Mouse (Mus musculus) G1E (cell line): Measurements from ENCODE around the gene Adk.

Experiments
- CTCF ChIP-seq: IDR thresholded peaks from 2 replicates; pipeline ENCODE4 v1.5.1; 2012; ENCODE audit warnings: low read depth, low read length, inconsistent platforms, mixed read lengths
- GATA1 ChIP-seq: IDR thresholded peaks from 2 replicates; pipeline ENCODE4 v1.6.1; 2012; ENCODE audit warnings: borderline replicate concordance, low read length, inconsistent platforms, mixed read lengths
- POLR2AphosphoS5 ChIP-seq: IDR thresholded peaks from 2 replicates; pipeline ENCODE4 v1.6.1; 2012; ENCODE audit warnings: low read depth, low read length, inconsistent platforms; ENCODE audit not compliant: insufficient replicate concordance
- TAL1 ChIP-seq: conservative IDR thresholded peaks from 2 replicates; pipeline ENCODE4 v1.6.1; 2012; ENCODE audit warnings: low read depth, low read length, inconsistent platforms, mixed read lengths

DNA sequence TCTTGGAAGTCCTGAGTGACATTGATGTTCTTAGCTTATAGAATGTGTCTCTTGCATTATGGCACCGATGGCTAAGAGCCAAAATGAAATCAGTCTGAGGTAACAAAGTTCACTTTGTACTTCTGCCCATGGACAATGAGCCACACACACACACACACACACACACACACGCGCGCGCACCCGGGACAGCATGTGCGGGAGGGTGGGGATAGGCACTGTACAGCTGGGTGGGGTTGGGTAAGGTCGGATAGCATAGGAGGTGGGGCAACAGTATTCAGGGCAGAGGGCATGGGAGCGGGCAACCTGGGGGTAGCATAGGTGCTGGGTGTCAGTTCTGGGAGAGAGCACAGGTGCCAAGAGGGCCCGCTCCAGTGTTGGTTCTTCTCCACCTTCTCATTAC is 432.3 kb downstream of the Adk start:
- no peak for TF ChIP-seq CTCF
- no peak for TF ChIP-seq GATA1
- TF ChIP-seq TAL1 = no peak
- TF ChIP-seq POLR2AphosphoS5 = no peak
